8 mouse cellular contexts compared by ENCODE assay signal in the genomic region with DNA sequence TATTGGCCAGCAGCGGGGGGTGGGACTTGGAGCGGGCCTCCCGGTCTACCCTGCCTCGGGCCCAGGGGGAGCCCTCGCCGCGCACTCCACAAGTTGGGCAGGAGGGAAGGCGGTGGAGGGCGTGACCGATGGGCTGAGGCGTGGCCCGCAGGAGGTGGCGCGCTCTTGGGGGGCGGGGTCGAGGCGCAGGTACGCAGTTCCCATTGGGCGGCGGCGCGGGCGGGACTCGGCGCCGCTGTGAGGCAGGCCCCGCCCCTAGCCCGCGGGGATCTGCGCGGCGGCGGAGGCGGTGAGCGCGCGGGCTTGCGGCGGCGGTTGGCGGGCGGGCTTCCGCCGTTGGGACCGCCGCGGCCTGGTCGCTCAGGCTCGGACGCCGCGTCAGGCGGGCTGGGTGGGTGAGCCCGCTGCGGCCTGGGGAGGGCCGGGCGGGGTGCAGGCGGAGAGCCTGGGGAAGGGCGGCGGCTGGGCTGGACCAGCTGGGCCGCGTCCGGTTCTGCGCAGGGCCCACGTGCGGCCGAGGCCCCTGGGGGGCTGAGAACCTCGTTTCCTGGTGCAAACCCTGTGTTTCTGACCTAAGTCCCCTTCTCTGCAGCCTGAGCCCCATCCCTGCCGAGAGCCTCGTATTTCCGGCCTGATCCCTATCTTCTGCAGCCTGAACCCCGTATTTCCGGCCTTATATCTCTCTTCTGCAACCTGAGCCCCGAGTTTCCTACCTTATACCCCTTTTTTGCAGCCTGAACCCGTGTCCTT. TPM values are rescaled to one million over a fixed set of nuclear protein-coding genes. Genes with fewer than 3 reads are reported as not detected.
DNase-seq lines count a peak whose midpoint lies in the region; ATAC-seq lines count a peak whose summit lies in the region.

TSS of gene Mum1 (plus strand) at position 19 of the 750 bp plus-strand sequence.

- H3K4me2 ChIP-seq in hindbrain, embryonic 16.5 days (ENCODE audit: low read length), result peak within 1 kb of the TSS; percentile 92

- peak; percentile 100 for DNase-seq in ZHBTc4 (ENCODE audit: low read depth, low spot score)
- DNase-seq in cerebellum, postnatal 4 days (ENCODE audit: low spot score in 2 of 2), result peak; percentile 94 to 97
- DNase-seq in gastrocnemius, adult 18-20 months (ENCODE audit: low spot score), result peak; percentile 99
- peak; percentile 98 to 99 for DNase-seq in left cerebral cortex, adult 18-20 months (ENCODE audit: low spot score in 2 of 2)
- peak; percentile 99 for DNase-seq in right cerebral cortex, postnatal 10 days (ENCODE audit: low spot score in 2 of 2)
- DNase-seq in urinary bladder, postnatal 25 days (ENCODE audit: low spot score), result peak; percentile 96

- H3K36me3 ChIP-seq in hindbrain, embryonic 16.5 days (ENCODE audit: control insufficient read depth, insufficient read depth, low read length), result peaks cover 2% of the 10 kb centered on the region; the same call in 1 of the 2 replicates
- peaks cover 17% of the 10 kb centered on the region; the same call in 1 of the 2 replicates for H3K36me3 ChIP-seq in macrophage (ENCODE audit: inconsistent target)

- peaks cover 6% of the 10 kb centered on the region for H3K79me2 ChIP-seq in macrophage (ENCODE audit: inconsistent target)

- H3K4me3 ChIP-seq in hindbrain, embryonic 16.5 days (ENCODE audit: low read length), result peak within 1 kb of the TSS; percentile 91
- H3K4me3 ChIP-seq in macrophage (ENCODE audit: inconsistent target), result peak within 1 kb of the TSS; percentile 76

- peak within 1 kb of the TSS; percentile 98 for H3K9ac ChIP-seq in hindbrain, embryonic 16.5 days (ENCODE audit: low read depth, low read length)

- H3K27me3 ChIP-seq in hindbrain, embryonic 16.5 days (replicated peaks; ENCODE audit: control insufficient read depth, insufficient read depth, low read length), result no peaks in the 10 kb centered on the region

- H3K9me3 ChIP-seq in hindbrain, embryonic 16.5 days (ENCODE audit: control insufficient read depth, low read length), result no peaks in the 10 kb centered on the region

- 0% methylated on average over 62 of the region's 75 CpGs for WGBS in hindbrain, embryonic 16.5 days
- WGBS in macrophage (ENCODE audit: missing documents), result under 1% methylated on average over 70 of the region's 75 CpGs

- H3K27ac ChIP-seq in hindbrain, embryonic 16.5 days (ENCODE audit: low read depth, low read length), result peak within 1 kb of the TSS; percentile 97
- peak within 1 kb of the TSS; percentile 42 for H3K27ac ChIP-seq in macrophage

- peaks cover 23% of the 10 kb centered on the region for H3K4me1 ChIP-seq in hindbrain, embryonic 16.5 days (ENCODE audit: control insufficient read depth, insufficient read depth, low read depth, low read length)

- peak; percentile 96 for ATAC-seq in hindbrain, embryonic 16.5 days

RNA-seq across cellular contexts. Expression of gene Mum1, which starts in this region (rescaled TPM):
- 10 to 100 TPM; 13.8 to 13.9 TPM for total RNA-seq in gastrocnemius, adult 18-20 months (2021)
- polyA plus RNA-seq in hindbrain, embryonic 16.5 days (2015; fragmentation: Nextera tagmentation; extraction: Ambion mirVana), result 38.0 and 38.7 TPM in 2 replicates
- total RNA-seq in left cerebral cortex, adult 18-20 months (2021), result 10 to 100 TPM; 32.2 to 39.3 TPM
- total RNA-seq in macrophage (2018; cell fraction: chromatin; rRNA removed), result 10 to 100 TPM; 20.0 to 83.3 (median 42.7) TPM
- 10 to 100 TPM in 1 of 26 experiments, 1 to 10 TPM in 25; 3.8 to 12.0 (median 7.0) TPM for total RNA-seq in macrophage (2018; cell fraction: cytosol; rRNA removed)
- total RNA-seq in macrophage (2018; cell fraction: nucleus; rRNA removed), result 10 to 100 TPM in 25 of 26 experiments, 1 to 10 TPM in 1; 9.4 to 91.9 (median 26.5) TPM
- polyA plus RNA-seq in macrophage (2018), result 5.1 to 14.8 TPM (median 7.6 TPM) in 3 replicates

Comparison
In these comparisons a context has a peak if more than half of its experiments do, and no peak if none do; other contexts are left out.
1. Peak in every context shown above with its lines: DNase-seq, ATAC-seq, H3K4me3 ChIP-seq and H3K27ac ChIP-seq.